Mouse (Mus musculus): ENCODE measurements around the gene Nip7.
"Not testable (repeated sequence)": the region's sequence is repeated elsewhere in the genome, so short reads cannot be mapped to it uniquely, and the experiment has no call there.

Nip7 gene

GRCm38 (mm10) chr8:107056076-107056972 lies at the start of gene Nip7, which contains the start of gene Cog8:
Gene Nip7 (plus strand): TSS chr8:107056877.
Gene Cog8 (minus strand): TSS chr8:107056689.
- DNase-seq = peak; percentile 94

- no peak for DNase-seq
Measured at GRCm38 (mm10) chr8:107007795-107008194, 48.9 kb upstream of the Nip7 start.

GRCm38 (mm10) chr8:107012666-107013065 lies 44.0 kb upstream of the Nip7 start:
- DNase-seq = no peak

GRCm38 (mm10) chr8:107014915-107015314 lies 41.8 kb upstream of the Nip7 start:
- no peak for DNase-seq

GRCm38 (mm10) chr8:107023479-107023878 lies 33.2 kb upstream of the Nip7 start:
- DNase-seq = no peak

GRCm38 (mm10) chr8:107029310-107029709 lies 27.4 kb upstream of the Nip7 start:
- no peak for DNase-seq

- DNase-seq = no peak
Measured at GRCm38 (mm10) chr8:107030058-107030457, 26.6 kb upstream of the Nip7 start.

GRCm38 (mm10) chr8:107030650-107031576 lies 25.8 kb upstream of the Nip7 start, which contains the start of gene Vps4a:
Gene Vps4a (plus strand): TSS chr8:107031222.
- peak; percentile 99 for DNase-seq

- DNase-seq = no peak
Measured at GRCm38 (mm10) chr8:107031577-107032090, 25.0 kb upstream of the Nip7 start.

GRCm38 (mm10) chr8:107033609-107034008 lies 23.1 kb upstream of the Nip7 start:
- not testable (repeated sequence) for DNase-seq

GRCm38 (mm10) chr8:107035641-107036040 lies 21.0 kb upstream of the Nip7 start:
- DNase-seq = no peak

GRCm38 (mm10) chr8:107036626-107037025 lies 20.1 kb upstream of the Nip7 start:
- peak; percentile 33 for DNase-seq

- DNase-seq = no peak
Measured at GRCm38 (mm10) chr8:107040632-107041031, 16.0 kb upstream of the Nip7 start.

- DNase-seq = no peak
Measured at GRCm38 (mm10) chr8:107045478-107045877, 11.2 kb upstream of the Nip7 start.

- DNase-seq = no peak
Measured at GRCm38 (mm10) chr8:107046976-107047375, 9.7 kb upstream of the Nip7 start.

GRCm38 (mm10) chr8:107048061-107048941 lies 8.4 kb upstream of the Nip7 start, which contains the start of gene Pdf:
Gene Pdf (minus strand): TSS chr8:107048614.
- peak; percentile 85 for DNase-seq

GRCm38 (mm10) chr8:107049480-107049879 lies 7.2 kb upstream of the Nip7 start:
- DNase-seq = no peak

GRCm38 (mm10) chr8:107052046-107052445 lies 4.6 kb upstream of the Nip7 start:
- no peak for DNase-seq

- DNase-seq = no peak
Measured at GRCm38 (mm10) chr8:107056973-107057369, 294 bp downstream of the Nip7 start.

- no peak for DNase-seq
Measured at GRCm38 (mm10) chr8:107062613-107063012, 5.9 kb downstream of the Nip7 start.

GRCm38 (mm10) chr8:107065511-107066496 lies 9.1 kb downstream of the Nip7 start, which contains the start of gene Tmed6:
Gene Tmed6 (minus strand): TSS chr8:107065644.
- peak; percentile 85 for DNase-seq
